ENCODE assay signal across 8 mouse cellular contexts in genomic region chr13:23433206-23433605, GRCm38 (mm10). TPM values are rescaled to one million over a fixed set of nuclear protein-coding genes. Genes with fewer than 3 reads are reported as not detected.
DNase-seq lines count a peak whose midpoint lies in the region; ATAC-seq and TF ChIP-seq lines count a peak whose summit lies in the region.

No protein-coding gene starts in this region.

- peak overlapping the region; percentile 66 for H3K4me2 ChIP-seq in kidney, postnatal 0 days (ENCODE audit: low read length)
- H3K4me2 ChIP-seq in limb, embryonic 11.5 days (ENCODE audit: low read depth, severe bottlenecking), result peak overlapping the region; percentile 39
- peak overlapping the region; percentile 63 for H3K4me2 ChIP-seq in neural tube, embryonic 13.5 days

- TF ChIP-seq POLR2A in embryonic fibroblast, embryonic 13.5 days (IDR thresholded peaks at IDR 0.05; ENCODE audit: low read depth, low read length), result no peak

- H3K4me1 ChIP-seq in kidney, postnatal 0 days (replicated peaks; ENCODE audit: insufficient read depth, low read length), result 0 out of 2 replicates have a peak, but pooled peaks cover 3% of the 10 kb centered on the region
- H3K4me1 ChIP-seq in embryonic fibroblast, embryonic 13.5 days (ENCODE audit: control insufficient read depth, insufficient read depth, low read length), result peaks cover 8% of the 10 kb centered on the region; the same call in 1 of the 2 replicates
- H3K4me1 ChIP-seq in limb, embryonic 11.5 days (ENCODE audit: control insufficient read depth, insufficient read depth, low read length), result 0 out of 2 replicates have a peak, but pooled peaks cover 2% of the 10 kb centered on the region
- peaks cover 21% of the 10 kb centered on the region for H3K4me1 ChIP-seq in neural tube, embryonic 13.5 days (replicated peaks)

- no peak for ATAC-seq in kidney, postnatal 0 days (replicated peaks; ENCODE audit: low FRiP score, low read depth)
- ATAC-seq in limb, embryonic 11.5 days (ENCODE audit: insufficient number of reproducible peaks, low FRiP score, low TSS enrichment, low read depth), result no peak
- no peak for ATAC-seq in neural tube, embryonic 13.5 days (ENCODE audit: low read depth)

- H3K4me3 ChIP-seq in kidney, postnatal 0 days (replicated peaks; ENCODE audit: low read depth, low read length), result peak overlapping the region; percentile 58
- peak overlapping the region; percentile 53 for H3K4me3 ChIP-seq in embryonic fibroblast, embryonic 13.5 days (ENCODE audit: insufficient read depth, low read length)
- H3K4me3 ChIP-seq in limb, embryonic 11.5 days (ENCODE audit: low read depth, low read length), result peak overlapping the region; percentile 50
- peak overlapping the region; percentile 57 for H3K4me3 ChIP-seq in neural tube, embryonic 13.5 days

- H3K9me3 ChIP-seq in kidney, postnatal 0 days (replicated peaks; ENCODE audit: low read length), result no peaks in the 10 kb centered on the region
- no peaks in the 10 kb centered on the region for H3K9me3 ChIP-seq in limb, embryonic 11.5 days (ENCODE audit: control insufficient read depth, low read length)
- H3K9me3 ChIP-seq in neural tube, embryonic 13.5 days, result no peaks in the 10 kb centered on the region

- TF ChIP-seq CTCF in kidney, postnatal 0 days (IDR thresholded peaks at IDR 0.05; ENCODE audit: low read depth), result no peak
- no peak for TF ChIP-seq CTCF in embryonic fibroblast, embryonic 13.5 days (IDR thresholded peaks at IDR 0.05; ENCODE audit: borderline replicate concordance, insufficient read depth, low read length)

- H3K9ac ChIP-seq in kidney, postnatal 0 days (ENCODE audit: low read depth, low read length), result 0 out of 2 replicates have a peak overlapping the region, but pooled peaks have one; percentile 23
- no peak overlapping the region for H3K9ac ChIP-seq in limb, embryonic 11.5 days (ENCODE audit: low read length)
- 0 out of 2 replicates have a peak overlapping the region, but pooled peaks have one; percentile 38 for H3K9ac ChIP-seq in neural tube, embryonic 13.5 days

- peak overlapping the region; percentile 94 for H3K27ac ChIP-seq in kidney, postnatal 0 days
- H3K27ac ChIP-seq in embryonic fibroblast, embryonic 13.5 days (ENCODE audit: insufficient read depth, low read length), result peak overlapping the region; percentile 70
- 0 out of 2 replicates have a peak overlapping the region, but pooled peaks have one; percentile 36 for H3K27ac ChIP-seq in limb, embryonic 11.5 days (replicated peaks; ENCODE audit: low read depth, low read length)
- no peak overlapping the region for H3K27ac ChIP-seq in neural tube, embryonic 13.5 days (replicated peaks)

- no peaks in the 10 kb centered on the region for H3K36me3 ChIP-seq in kidney, postnatal 0 days (ENCODE audit: insufficient read depth, low read length)
- no peaks in the 10 kb centered on the region for H3K36me3 ChIP-seq in limb, embryonic 11.5 days (ENCODE audit: control insufficient read depth, insufficient read depth, low read length)
- H3K36me3 ChIP-seq in neural tube, embryonic 13.5 days, result no peaks in the 10 kb centered on the region

- H3K27me3 ChIP-seq in kidney, postnatal 0 days (ENCODE audit: insufficient read depth, low read length), result no peaks in the 10 kb centered on the region
- H3K27me3 ChIP-seq in limb, embryonic 11.5 days (ENCODE audit: control insufficient read depth, insufficient read depth, low read length), result no peaks in the 10 kb centered on the region
- no peaks in the 10 kb centered on the region for H3K27me3 ChIP-seq in neural tube, embryonic 13.5 days

- WGBS in kidney, postnatal 0 days, result 11% methylated on average over 5 of the region's 5 CpGs
- WGBS in limb, embryonic 11.5 days, result 12% methylated on average over 5 of the region's 5 CpGs
- 17% methylated on average over 5 of the region's 5 CpGs for WGBS in neural tube, embryonic 13.5 days

- DNase-seq in kidney, postnatal 0 days (ENCODE audit: low spot score), result no peak
- DNase-seq in kidney, postnatal 36 days, result no peak
- no peak for DNase-seq in limb, embryonic 11.5 days (ENCODE audit: low spot score)
- no peak for DNase-seq in Muller cell, postnatal 12 days (ENCODE audit: inconsistent ontology term)
- DNase-seq in urinary bladder, postnatal 36 days (ENCODE audit: low spot score in 2 of 2), result no peak
- no peak for DNase-seq in cerebellum, adult 8-10 months

RNA-seq across cellular contexts. Expression of gene Abt1, which starts 9.5 kb away (rescaled TPM):
- 10.0 and 10.4 TPM in 2 replicates for polyA plus RNA-seq in kidney, postnatal 0 days (2015; fragmentation: Nextera tagmentation; extraction: Ambion mirVana)
- polyA plus RNA-seq in embryonic fibroblast, embryonic 13.5 days (2011; ENCODE audit: insufficient read length, low read depth, missing spikeins), result 4.2 and 4.7 TPM in 2 replicates
- polyA plus RNA-seq in limb, embryonic 11.5 days (2014; fragmentation: Nextera tagmentation; extraction: Ambion mirVana), result 16.3 and 17.4 TPM in 2 replicates
- 9.5 and 10.3 TPM in 2 replicates for polyA plus RNA-seq in neural tube, embryonic 13.5 days (2015; fragmentation: Nextera tagmentation; extraction: Ambion mirVana)

RNA-seq across cellular contexts. Expression of gene Btn1a1, which starts 32.5 kb away (rescaled TPM):
- polyA plus RNA-seq in kidney, postnatal 0 days (2015; fragmentation: Nextera tagmentation; extraction: Ambion mirVana), result 0.06 TPM in 1 of 2 replicates, not detected in the other
- polyA plus RNA-seq in embryonic fibroblast, embryonic 13.5 days (2011; ENCODE audit: insufficient read length, low read depth, missing spikeins), result not detected in 2 replicates
- polyA plus RNA-seq in limb, embryonic 11.5 days (2014; fragmentation: Nextera tagmentation; extraction: Ambion mirVana), result not detected in 2 replicates
- 0.07 TPM in 1 of 2 replicates, not detected in the other for polyA plus RNA-seq in neural tube, embryonic 13.5 days (2015; fragmentation: Nextera tagmentation; extraction: Ambion mirVana)

RNA-seq across cellular contexts. Expression of gene Btn2a2, which starts 55.5 kb away (rescaled TPM):
- polyA plus RNA-seq in kidney, postnatal 0 days (2015; fragmentation: Nextera tagmentation; extraction: Ambion mirVana), result 0.13 and 0.28 TPM in 2 replicates
- polyA plus RNA-seq in embryonic fibroblast, embryonic 13.5 days (2011; ENCODE audit: insufficient read length, low read depth, missing spikeins), result not detected in 2 replicates
- polyA plus RNA-seq in limb, embryonic 11.5 days (2014; fragmentation: Nextera tagmentation; extraction: Ambion mirVana), result 1.3 and 2.2 TPM in 2 replicates
- polyA plus RNA-seq in neural tube, embryonic 13.5 days (2015; fragmentation: Nextera tagmentation; extraction: Ambion mirVana), result 0.12 and 0.21 TPM in 2 replicates
